Mouse (Mus musculus): ENCODE results near the gene Rnf183. TPM values are rescaled to one million over a fixed set of nuclear protein-coding genes. Genes with fewer than 3 reads are reported as not detected.
A peak's percentile ranks its signal among the peaks of the same experiment; 100 is the strongest.

Rnf183 gene
- polyA plus RNA-seq, 1 experiment from 2014 or later, result 0.18 TPM

DNA sequence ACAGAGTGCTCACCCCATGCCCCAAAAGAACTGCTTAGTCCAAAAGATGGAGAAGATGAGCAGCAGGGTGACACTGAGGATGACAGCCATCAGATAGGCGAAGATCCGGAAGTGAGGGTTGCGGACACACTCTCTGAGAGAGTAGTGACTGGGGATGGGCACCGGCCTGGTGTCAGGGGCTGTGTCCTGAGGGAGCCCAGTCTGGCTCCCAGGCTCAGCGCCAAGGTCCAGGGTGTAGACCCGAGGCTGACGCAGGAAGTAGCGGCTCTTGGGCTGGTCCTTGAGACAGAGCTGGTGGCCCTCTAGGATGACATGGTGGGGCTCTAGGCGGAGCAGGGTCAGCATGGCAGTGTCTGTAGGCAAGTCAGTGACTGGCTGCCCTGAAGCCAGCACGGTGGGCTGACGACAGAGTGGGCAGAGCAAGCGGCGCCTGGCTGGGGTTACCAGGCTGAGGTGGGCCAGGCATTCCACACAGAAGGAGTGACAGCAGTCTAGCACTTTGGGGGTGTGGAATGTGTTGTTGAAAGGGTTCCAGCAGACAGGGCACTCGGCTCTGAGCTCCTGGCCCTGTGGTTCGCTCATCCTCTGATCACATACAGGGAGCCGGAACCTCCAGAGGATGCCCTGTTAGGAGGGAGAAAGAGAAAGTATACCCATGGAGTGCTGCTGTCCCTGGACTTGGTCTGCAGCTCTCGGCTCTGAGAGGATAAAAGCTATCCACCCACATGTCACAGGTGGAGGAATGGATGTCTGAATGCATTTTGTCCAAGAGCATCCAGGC lies 6.9 kb downstream of the Rnf183 start:
- H3K9me3 ChIP-seq, result no peaks in the 10 kb centered on the region
- WGBS, result 82% methylated on average over 17 of the region's 17 CpGs
- no peak for ATAC-seq (ENCODE audit: low read depth)
- no peaks in the 10 kb centered on the region for H3K4me1 ChIP-seq (replicated peaks)
- H3K4me3 ChIP-seq, result no peak overlapping the region
- H3K27me3 ChIP-seq, result no peaks in the 10 kb centered on the region
- no peak overlapping the region for H3K27ac ChIP-seq (replicated peaks)
- no peak overlapping the region for H3K9ac ChIP-seq
- no peak overlapping the region for H3K4me2 ChIP-seq
- peaks cover 29% of the 10 kb centered on the region for H3K36me3 ChIP-seq

DNA sequence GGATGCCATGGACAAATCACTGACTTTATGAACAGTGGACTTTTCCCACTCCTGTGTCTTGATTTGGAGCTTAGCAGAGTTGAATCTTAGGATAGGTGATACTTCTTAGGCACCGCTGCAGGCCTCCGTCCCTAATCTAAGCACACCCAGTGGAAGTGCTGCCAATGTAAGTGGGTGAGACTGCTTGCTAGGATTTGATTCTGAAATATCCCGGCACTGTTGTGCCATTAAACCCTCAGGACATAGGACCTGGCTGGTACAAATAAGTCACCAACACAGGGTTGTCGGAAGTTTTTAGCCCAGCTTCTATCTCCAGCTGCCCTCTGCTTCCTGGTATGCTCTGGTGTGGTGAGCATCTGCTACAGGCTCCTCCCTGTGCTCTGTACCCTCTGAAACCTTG lies 9.2 kb downstream of the Rnf183 start:
- Histone ChIP-seq H3K4me2 (no peak overlapping the region), H3K4me1 (replicated peaks) (no peaks in the 10 kb centered on the region), H3K9me3 (no peaks in the 10 kb centered on the region), H3K27me3 (no peaks in the 10 kb centered on the region), H3K36me3 (peaks cover 52% of the 10 kb centered on the region), H3K27ac (replicated peaks) (no peak overlapping the region), H3K4me3 (no peak overlapping the region), H3K9ac (no peak overlapping the region)
- WGBS, result 92% methylated on average over 4 of the region's 4 CpGs
- ATAC-seq (ENCODE audit: low read depth), result no peak

DNA sequence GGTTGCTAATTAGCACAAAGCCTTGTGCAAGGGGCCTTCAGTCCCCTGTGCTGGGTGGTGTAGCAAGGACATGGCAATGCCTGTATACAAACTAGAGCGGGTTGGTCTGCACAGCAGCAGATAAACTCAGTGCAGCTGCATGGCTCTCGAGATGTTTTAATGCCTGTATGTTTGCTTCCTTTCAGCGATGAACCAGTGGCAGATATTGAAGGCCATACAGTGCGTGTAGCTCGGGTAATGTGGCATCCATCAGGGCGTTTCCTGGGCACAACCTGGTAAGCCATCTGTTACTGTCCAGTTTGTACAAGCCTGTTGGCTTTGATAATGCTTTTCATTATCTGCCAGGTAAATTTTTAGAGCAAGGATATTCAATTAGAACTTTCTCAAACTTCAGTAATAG lies 16.0 kb downstream of the Rnf183 start:
- Histone ChIP-seq H3K36me3 (peaks cover 100% of the 10 kb centered on the region), H3K27ac (replicated peaks) (no peak overlapping the region), H3K4me1 (replicated peaks) (no peaks in the 10 kb centered on the region), H3K27me3 (no peaks in the 10 kb centered on the region), H3K9ac (no peak overlapping the region), H3K9me3 (no peaks in the 10 kb centered on the region), H3K4me2 (no peak overlapping the region), H3K4me3 (no peak overlapping the region)
- 98% methylated on average over 6 of the region's 6 CpGs for WGBS
- ATAC-seq (ENCODE audit: low read depth), result no peak

DNA sequence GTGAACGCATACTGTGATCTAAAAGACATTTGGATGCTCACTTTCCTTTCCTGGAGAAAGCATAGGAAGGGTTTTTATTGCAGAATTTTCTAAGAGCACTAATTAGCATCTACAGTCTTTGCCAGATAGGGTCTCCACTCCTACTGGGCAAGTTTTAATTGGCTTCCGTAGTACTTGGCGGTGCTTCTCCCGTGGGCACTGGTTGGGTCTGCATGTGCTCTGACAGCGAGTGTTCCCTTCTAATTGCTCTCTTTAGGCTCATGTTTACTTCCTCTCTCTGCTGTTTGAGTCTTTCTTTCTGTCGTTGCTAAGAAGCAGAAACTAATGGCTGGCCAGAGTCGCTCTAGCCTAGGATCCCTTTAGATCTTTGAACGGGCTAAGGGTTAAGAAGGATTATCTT lies 16.6 kb downstream of the Rnf183 start:
- H3K27me3 ChIP-seq, result no peaks in the 10 kb centered on the region
- WGBS, result 89% methylated on average over 8 of the region's 8 CpGs
- peaks cover 100% of the 10 kb centered on the region for H3K36me3 ChIP-seq
- H3K4me3 ChIP-seq, result no peak overlapping the region
- H3K4me2 ChIP-seq, result no peak overlapping the region
- no peak overlapping the region for H3K9ac ChIP-seq
- no peak overlapping the region for H3K27ac ChIP-seq (replicated peaks)
- H3K9me3 ChIP-seq, result no peaks in the 10 kb centered on the region
- ATAC-seq (ENCODE audit: low read depth), result no peak
- no peaks in the 10 kb centered on the region for H3K4me1 ChIP-seq (replicated peaks)

DNA sequence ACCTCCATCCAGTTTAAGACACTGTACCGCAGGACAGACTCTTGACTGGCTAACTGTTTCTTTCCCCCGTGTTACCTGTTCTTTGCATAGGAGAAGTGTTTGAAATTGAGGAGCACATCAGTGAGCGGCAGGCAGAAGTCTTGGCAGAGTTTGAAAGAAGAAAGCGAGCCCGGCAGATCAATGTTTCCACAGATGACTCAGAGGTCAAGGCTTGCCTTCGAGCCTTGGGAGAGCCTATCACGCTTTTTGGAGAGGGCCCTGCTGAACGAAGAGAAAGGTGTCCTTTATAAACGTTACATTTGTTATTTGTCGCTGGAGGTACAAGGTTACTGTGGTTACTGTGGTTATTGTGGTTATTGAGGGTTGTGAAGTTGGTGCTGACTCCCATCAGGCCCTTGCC lies 23.4 kb downstream of the Rnf183 start:
- Histone ChIP-seq H3K27me3 (no peaks in the 10 kb centered on the region), H3K27ac (replicated peaks) (no peak overlapping the region), H3K9ac (no peak overlapping the region), H3K36me3 (peaks cover 54% of the 10 kb centered on the region), H3K9me3 (no peaks in the 10 kb centered on the region), H3K4me2 (no peak overlapping the region), H3K4me3 (no peak overlapping the region), H3K4me1 (replicated peaks) (peaks cover 24% of the 10 kb centered on the region)
- 92% methylated on average over 10 of the region's 10 CpGs for WGBS
- no peak for ATAC-seq (ENCODE audit: low read depth)

DNA sequence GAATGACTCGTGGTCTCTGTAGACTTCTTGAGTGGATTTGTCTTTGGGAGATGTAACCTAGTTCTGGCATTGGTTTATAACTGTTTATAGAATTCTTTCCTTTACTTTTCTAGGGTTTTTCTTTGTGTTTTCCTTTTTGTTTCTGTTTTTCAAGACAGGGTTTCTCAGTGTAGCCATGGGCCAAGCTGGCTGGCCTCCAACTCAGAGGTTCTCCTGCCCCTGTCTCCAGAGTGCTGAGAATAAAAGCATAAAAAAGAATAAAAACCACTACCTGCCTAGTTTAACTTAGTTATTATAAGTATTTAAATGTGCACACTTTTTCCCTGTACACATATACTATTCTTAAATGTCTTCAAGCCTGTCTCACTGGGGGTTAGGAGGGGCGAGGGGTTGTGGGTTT lies 24.7 kb downstream of the Rnf183 start:
- H3K36me3 ChIP-seq, result peaks cover 41% of the 10 kb centered on the region
- WGBS, result 89% methylated on average over 2 of the region's 2 CpGs
- no peak overlapping the region for H3K27ac ChIP-seq (replicated peaks)

DNA sequence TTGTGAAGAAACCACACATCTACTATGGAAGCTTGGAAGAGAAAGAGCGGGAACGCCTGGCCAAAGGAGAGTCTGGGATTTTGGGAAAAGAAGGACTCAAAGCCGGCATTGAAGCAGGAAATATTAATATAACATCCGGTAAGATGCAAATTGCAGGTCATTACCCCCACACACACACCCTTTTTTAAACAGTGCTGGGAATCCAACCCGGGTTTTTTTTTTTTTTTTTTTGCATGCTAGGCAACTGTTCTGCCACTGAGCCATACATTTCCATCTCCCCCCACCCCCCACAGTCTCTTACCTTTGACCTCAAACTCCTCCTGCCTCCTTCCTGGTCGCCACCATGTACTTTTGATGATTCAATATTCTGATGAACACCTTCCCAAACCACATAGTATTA lies 25.4 kb downstream of the Rnf183 start:
- Histone ChIP-seq H3K4me3 (peak overlapping the region; percentile 82), H3K27ac (replicated peaks) (no peak overlapping the region), H3K9ac (peak overlapping the region; percentile 82), H3K4me1 (replicated peaks) (peaks cover 44% of the 10 kb centered on the region), H3K4me2 (peak overlapping the region; percentile 89), H3K36me3 (peaks cover 34% of the 10 kb centered on the region), H3K27me3 (no peaks in the 10 kb centered on the region), H3K9me3 (no peaks in the 10 kb centered on the region)
- 41% methylated on average over 6 of the region's 6 CpGs for WGBS
- no peak for ATAC-seq (ENCODE audit: low read depth)

More for the DNA sequence above, 24.7 kb downstream of the Rnf183 start:
- H3K4me3 ChIP-seq, result peak overlapping the region; percentile 82; the same call in 1 of the 2 replicates
- H3K9me3 ChIP-seq, result no peaks in the 10 kb centered on the region
- peaks cover 37% of the 10 kb centered on the region for H3K4me1 ChIP-seq (replicated peaks)
- ATAC-seq (ENCODE audit: low read depth), result no peak
- H3K4me2 ChIP-seq, result peak overlapping the region; percentile 89
- 0 out of 2 replicates have a peak overlapping the region, but pooled peaks have one; percentile 82 for H3K9ac ChIP-seq
- no peaks in the 10 kb centered on the region for H3K27me3 ChIP-seq

DNA sequence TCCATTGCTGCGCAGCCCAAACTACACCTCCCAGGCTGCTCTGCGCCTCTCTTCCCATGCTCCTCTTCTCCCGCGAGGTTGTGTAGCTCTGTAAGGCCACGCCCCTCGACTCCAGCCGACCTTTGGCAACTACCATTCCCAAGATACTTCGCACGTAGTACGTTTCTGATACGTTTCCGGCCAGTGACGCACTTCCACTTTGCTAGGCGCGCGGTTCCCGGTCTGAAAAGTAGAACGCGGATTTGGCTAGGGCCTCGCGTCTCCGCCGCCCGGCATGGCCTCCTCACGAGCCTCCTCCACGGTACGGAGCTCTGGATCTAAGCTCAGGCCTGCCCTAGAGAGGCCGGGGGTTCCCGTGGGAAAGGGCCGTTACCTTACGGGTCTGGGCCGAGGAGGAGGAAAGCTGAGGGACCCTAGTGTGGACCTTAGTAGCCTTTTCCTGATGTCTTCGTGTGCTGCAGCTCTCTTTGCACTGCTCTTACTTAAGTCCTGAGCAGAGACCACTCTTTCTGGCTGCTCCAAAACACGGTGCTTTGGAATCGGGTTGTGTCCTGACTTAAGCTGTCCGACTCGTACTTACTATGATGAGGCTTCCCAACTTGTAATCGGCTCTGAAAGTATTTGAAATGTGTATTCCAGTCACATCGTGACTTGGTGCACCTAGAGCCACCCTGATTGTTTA lies 26.3 kb downstream of the Rnf183 start, which contains the start of the genes Cdc26 and Prpf4:
TSS of gene Cdc26 (minus strand) at position 42 of the 682 bp plus-strand sequence.
TSS of gene Prpf4 (plus strand) at position 197 of the 682 bp plus-strand sequence.
- H3K27ac ChIP-seq (replicated peaks), result peak within 1 kb of the TSS; percentile 85
- H3K36me3 ChIP-seq, result peaks cover 30% of the 10 kb centered on the region
- H3K4me1 ChIP-seq (replicated peaks), result peaks cover 51% of the 10 kb centered on the region
- H3K4me3 ChIP-seq, result peak within 1 kb of the TSS; percentile 82
- WGBS, result under 1% methylated on average over 39 of the region's 39 CpGs
- H3K27me3 ChIP-seq, result no peaks in the 10 kb centered on the region
- H3K9ac ChIP-seq, result peak within 1 kb of the TSS; percentile 85
- ATAC-seq (ENCODE audit: low read depth), result peak; percentile 99
- H3K9me3 ChIP-seq, result no peaks in the 10 kb centered on the region
- H3K4me2 ChIP-seq, result peak within 1 kb of the TSS; percentile 89

DNA sequence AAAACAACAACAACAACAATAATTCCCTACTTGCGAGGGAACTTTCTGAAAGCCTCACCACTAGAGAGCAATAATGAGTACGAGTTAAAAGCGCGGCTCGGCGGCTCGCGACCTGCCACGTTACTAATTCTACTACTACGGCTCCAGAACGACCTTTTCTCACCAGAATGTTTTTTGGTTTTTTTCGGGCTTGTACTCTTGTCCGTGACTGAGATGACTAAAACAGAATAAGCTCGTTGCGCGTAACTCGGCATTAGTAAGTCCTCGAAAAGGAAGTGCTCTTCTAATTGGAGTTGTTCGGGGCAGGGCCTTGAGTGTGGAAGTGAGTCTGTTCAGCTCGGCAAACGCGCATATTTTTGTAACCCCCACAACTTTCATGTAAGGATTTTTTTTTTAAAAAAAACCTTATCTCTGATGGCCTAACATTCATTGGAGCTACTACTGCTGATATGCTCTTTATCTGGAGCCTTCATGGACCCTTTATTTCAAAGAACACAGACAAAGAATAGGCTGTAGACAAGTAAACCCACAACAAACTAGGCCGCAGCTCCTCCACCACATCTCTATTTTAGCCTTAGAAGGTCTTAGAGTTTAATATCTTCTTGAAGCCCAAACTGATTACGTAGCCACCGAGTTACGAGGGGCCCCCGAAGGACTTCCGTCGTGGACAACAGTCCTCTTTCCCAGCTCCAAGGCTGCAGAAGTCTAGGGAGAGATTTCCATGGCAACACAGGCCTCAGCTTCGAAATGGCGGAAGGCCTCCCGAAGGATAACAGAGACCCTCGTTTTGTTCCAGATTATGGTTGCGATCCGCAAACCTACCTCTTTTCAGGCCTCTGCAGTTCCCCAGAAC lies 27.1 kb downstream of the Rnf183 start:
- under 1% methylated on average over 35 of the region's 35 CpGs for WGBS
- peak overlapping the region; percentile 82 for H3K4me3 ChIP-seq
- H3K4me1 ChIP-seq (replicated peaks), result peaks cover 54% of the 10 kb centered on the region
- H3K36me3 ChIP-seq, result peaks cover 26% of the 10 kb centered on the region
- H3K4me2 ChIP-seq, result peak overlapping the region; percentile 51
- ATAC-seq (ENCODE audit: low read depth), result peak; percentile 57
- H3K27ac ChIP-seq (replicated peaks), result peak overlapping the region; percentile 72
- H3K9ac ChIP-seq, result peak overlapping the region; percentile 85
- no peaks in the 10 kb centered on the region for H3K9me3 ChIP-seq
- no peaks in the 10 kb centered on the region for H3K27me3 ChIP-seq

DNA sequence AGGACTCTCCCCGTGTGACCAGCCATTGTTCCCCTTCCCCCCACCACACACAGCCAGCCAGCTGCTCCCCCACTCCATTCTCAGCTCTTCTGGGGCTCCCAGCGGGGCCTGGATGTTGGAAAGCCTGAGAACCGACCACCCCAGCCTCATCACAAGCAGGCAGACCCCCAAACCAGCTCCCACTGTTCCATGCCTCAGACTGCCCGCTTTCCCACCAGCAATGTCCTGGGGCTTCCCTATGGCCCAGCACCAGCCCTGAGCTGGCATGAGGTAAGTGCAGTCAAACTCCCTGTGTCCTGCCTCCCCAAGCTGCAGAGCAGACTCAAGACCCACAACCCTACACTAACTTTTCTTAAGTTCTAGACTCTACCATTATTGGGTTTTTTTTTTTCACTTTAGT lies 28.9 kb downstream of the Rnf183 start:
- Histone ChIP-seq H3K36me3 (peaks cover 27% of the 10 kb centered on the region), H3K27ac (replicated peaks) (no peak overlapping the region), H3K4me1 (replicated peaks) (peaks cover 54% of the 10 kb centered on the region), H3K9me3 (no peaks in the 10 kb centered on the region), H3K4me2 (peak overlapping the region; percentile 18; the same call in 1 of the 2 replicates), H3K4me3 (no peak overlapping the region), H3K27me3 (no peaks in the 10 kb centered on the region), H3K9ac (no peak overlapping the region)
- WGBS, result 78% methylated on average over 4 of the region's 4 CpGs
- ATAC-seq (ENCODE audit: low read depth), result no peak

DNA sequence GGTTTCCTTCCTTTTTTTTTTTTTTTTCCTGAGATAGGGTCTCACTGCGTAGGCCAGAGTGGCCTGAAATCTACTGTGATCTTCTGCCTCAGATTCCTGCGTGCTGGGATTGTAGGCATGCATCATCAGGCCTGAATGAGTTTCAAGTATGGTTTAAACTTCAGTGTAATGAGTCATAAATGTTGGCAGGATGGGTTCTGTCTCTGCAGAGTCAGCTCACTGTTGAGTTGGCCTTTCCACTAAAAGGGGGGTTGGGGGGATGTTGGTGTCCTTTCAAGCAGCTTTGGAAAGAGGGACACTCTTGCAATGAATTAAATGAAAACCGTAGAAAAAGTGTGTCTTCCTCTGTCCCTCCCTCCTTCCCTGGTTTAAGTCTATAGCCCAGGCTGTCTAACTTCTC lies 36.1 kb downstream of the Rnf183 start:
- ATAC-seq (ENCODE audit: low read depth), result no peak
- Histone ChIP-seq H3K4me3 (no peak overlapping the region), H3K9ac (no peak overlapping the region), H3K4me2 (no peak overlapping the region), H3K27me3 (no peaks in the 10 kb centered on the region), H3K4me1 (replicated peaks) (0 out of 2 replicates have a peak, but pooled peaks cover 5% of the 10 kb centered on the region), H3K9me3 (no peaks in the 10 kb centered on the region), H3K27ac (replicated peaks) (no peak overlapping the region), H3K36me3 (peaks cover 87% of the 10 kb centered on the region)
- 92% methylated on average over 3 of the region's 3 CpGs for WGBS

All from neural tube, embryonic 13.5 days (tissue).